Mouse (Mus musculus): Measurements from ENCODE around the gene Vav3. TPM values are rescaled to one million over a fixed set of nuclear protein-coding genes. Genes with fewer than 3 reads are reported as not detected.

Gene Vav3
- polyA plus RNA-seq, 1 experiment from 2014 or later, result 10.3 TPM

DNA sequence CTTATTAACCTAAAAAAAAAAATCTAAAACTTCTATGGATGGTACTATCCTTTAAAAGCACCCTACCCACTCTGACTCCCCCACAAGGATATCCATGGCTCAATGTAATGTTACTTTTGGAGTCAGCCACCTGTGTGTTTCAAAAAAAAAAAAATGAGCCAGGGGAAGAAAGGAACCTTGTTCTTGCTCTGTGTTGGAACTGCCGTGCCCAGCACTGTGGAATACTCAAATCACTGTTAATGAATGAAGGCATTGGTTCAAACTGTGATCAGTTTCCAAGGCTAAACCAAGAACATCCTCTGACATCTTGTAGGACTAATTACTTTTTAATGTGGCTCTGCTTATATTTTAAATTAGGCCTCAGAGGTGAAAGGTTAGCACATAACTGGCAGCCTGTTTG is 282.4 kb downstream of the Vav3 start:
- H3K36me3 ChIP-seq (ENCODE audit: control insufficient read depth, insufficient read depth, low read length), result no peaks in the 10 kb centered on the region
- H3K4me2 ChIP-seq (ENCODE audit: low read length), result no peak overlapping the region
- H3K27me3 ChIP-seq (replicated peaks; ENCODE audit: control insufficient read depth, insufficient read depth, low read length), result no peaks in the 10 kb centered on the region
- no peak overlapping the region for H3K27ac ChIP-seq (ENCODE audit: low read depth, low read length)
- WGBS, result 63% methylated on average over 1 of the region's 1 CpGs
- H3K4me1 ChIP-seq (ENCODE audit: control insufficient read depth, insufficient read depth, low read depth, low read length), result no peaks in the 10 kb centered on the region
- H3K9me3 ChIP-seq (ENCODE audit: control insufficient read depth, low read length), result no peaks in the 10 kb centered on the region
- no peak overlapping the region for H3K4me3 ChIP-seq (ENCODE audit: low read length)
- ATAC-seq, result 0 out of 2 replicates have a peak, but pooled peaks have one; percentile 56
- H3K9ac ChIP-seq (ENCODE audit: low read depth, low read length), result no peak overlapping the region

DNA sequence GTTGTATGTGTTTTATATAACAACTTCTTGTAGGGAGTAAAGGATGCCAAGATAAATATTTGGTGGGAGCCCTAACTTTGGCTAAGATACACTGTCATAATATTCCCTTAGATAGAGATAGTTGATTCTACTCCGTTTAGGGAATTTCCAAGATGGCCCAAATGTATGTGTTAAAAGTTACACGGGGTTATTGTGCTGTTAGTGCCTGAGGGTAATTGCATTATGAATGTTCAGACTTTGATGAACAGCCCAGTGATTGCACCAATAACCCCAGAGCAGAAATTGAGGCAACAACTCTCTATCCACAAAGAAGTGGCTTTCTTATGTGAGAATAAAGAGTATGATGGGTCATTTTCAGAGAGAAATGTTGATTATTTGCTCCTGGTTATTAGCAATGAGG is 283.3 kb downstream of the Vav3 start:
- Histone ChIP-seq H3K9ac (ENCODE audit: low read depth, low read length) (no peak overlapping the region), H3K27me3 (replicated peaks; ENCODE audit: control insufficient read depth, insufficient read depth, low read length) (no peaks in the 10 kb centered on the region)
- no peak for ATAC-seq

DNA sequence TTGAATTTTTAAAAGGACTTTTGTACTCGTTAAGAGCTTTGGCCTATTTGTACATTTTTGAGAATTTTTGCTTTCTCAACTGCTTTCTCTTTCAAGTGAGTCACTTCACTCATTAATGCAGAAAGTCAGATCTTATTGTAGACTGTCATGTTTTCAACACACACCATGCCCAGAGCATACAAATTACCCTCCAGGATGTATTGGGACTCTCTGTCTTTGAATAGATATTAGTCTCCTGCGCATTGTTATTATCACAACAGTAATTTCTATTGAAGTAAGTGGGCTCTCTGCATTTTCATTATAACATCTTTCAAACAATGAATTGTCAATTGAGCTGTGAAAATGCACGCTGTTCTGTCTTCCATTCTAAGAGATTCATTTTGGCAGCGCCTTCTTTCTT is 295.6 kb downstream of the Vav3 start:
- 51% methylated on average over 4 of the region's 4 CpGs for WGBS
- Histone ChIP-seq H3K9me3 (ENCODE audit: control insufficient read depth, low read length) (no peaks in the 10 kb centered on the region), H3K36me3 (ENCODE audit: control insufficient read depth, insufficient read depth, low read length) (no peaks in the 10 kb centered on the region), H3K4me1 (ENCODE audit: control insufficient read depth, insufficient read depth, low read depth, low read length) (no peaks in the 10 kb centered on the region), H3K27me3 (replicated peaks; ENCODE audit: control insufficient read depth, insufficient read depth, low read length) (no peaks in the 10 kb centered on the region), H3K9ac (ENCODE audit: low read depth, low read length) (no peak overlapping the region), H3K4me2 (ENCODE audit: low read length) (no peak overlapping the region), H3K4me3 (ENCODE audit: low read length) (no peak overlapping the region), H3K27ac (ENCODE audit: low read depth, low read length) (no peak overlapping the region)
- no peak for ATAC-seq

More for the DNA sequence above, 283.3 kb downstream of the Vav3 start:
- no peak overlapping the region for H3K4me3 ChIP-seq (ENCODE audit: low read length)
- H3K27ac ChIP-seq (ENCODE audit: low read depth, low read length), result no peak overlapping the region
- H3K36me3 ChIP-seq (ENCODE audit: control insufficient read depth, insufficient read depth, low read length), result no peaks in the 10 kb centered on the region
- H3K4me1 ChIP-seq (ENCODE audit: control insufficient read depth, insufficient read depth, low read depth, low read length), result no peaks in the 10 kb centered on the region
- WGBS, result 77% methylated on average over 2 of the region's 2 CpGs
- H3K9me3 ChIP-seq (ENCODE audit: control insufficient read depth, low read length), result no peaks in the 10 kb centered on the region
- no peak overlapping the region for H3K4me2 ChIP-seq (ENCODE audit: low read length)

DNA sequence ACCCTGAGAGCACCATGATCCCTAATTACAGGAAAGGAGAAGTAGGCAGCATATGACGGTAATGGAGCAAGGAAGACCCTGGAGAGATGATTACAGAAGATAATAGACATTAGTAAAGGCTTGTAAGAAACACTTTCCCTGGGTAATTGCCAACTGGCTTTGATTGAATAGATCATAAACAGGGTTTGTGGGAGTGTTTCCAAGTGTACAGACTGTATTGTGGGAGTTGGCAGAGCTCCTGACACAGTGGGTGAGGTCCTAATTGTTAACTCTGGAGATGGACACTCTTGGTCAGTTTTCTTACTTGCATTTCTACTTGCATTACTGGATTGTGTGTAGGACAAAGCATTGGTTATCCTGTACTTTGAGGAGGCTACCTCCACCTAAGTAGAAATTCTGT is 298.9 kb downstream of the Vav3 start:
- no peaks in the 10 kb centered on the region for H3K27me3 ChIP-seq (replicated peaks; ENCODE audit: control insufficient read depth, insufficient read depth, low read length)
- H3K4me2 ChIP-seq (ENCODE audit: low read length), result no peak overlapping the region
- peak; percentile 45; the same call in 1 of the 2 replicates for ATAC-seq
- no peak overlapping the region for H3K9ac ChIP-seq (ENCODE audit: low read depth, low read length)
- no peaks in the 10 kb centered on the region for H3K36me3 ChIP-seq (ENCODE audit: control insufficient read depth, insufficient read depth, low read length)
- H3K27ac ChIP-seq (ENCODE audit: low read depth, low read length), result no peak overlapping the region
- no peak overlapping the region for H3K4me3 ChIP-seq (ENCODE audit: low read length)
- H3K4me1 ChIP-seq (ENCODE audit: control insufficient read depth, insufficient read depth, low read depth, low read length), result no peaks in the 10 kb centered on the region
- WGBS, result 28% methylated on average over 1 of the region's 1 CpGs
- H3K9me3 ChIP-seq (ENCODE audit: control insufficient read depth, low read length), result no peaks in the 10 kb centered on the region

DNA sequence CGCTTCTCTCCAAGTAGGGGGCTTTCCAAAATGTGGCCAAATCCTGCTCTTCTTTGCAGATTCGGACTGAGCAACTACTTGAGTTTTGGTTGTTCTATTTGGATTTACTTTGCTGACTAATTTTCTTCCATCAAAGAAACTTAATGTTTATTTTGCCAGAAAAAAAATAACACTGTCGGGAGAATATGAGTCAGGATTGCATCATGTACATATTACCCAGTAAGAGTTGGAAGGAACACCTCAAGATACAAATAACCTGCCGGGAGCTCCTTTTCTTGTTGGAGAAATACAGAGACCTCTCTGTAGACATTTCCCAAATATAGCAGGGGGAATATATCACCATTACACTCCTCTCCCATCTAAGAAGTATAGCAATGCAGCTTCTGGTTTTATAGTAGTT is 300.3 kb downstream of the Vav3 start:
- Histone ChIP-seq H3K9me3 (ENCODE audit: control insufficient read depth, low read length) (no peaks in the 10 kb centered on the region), H3K9ac (ENCODE audit: low read depth, low read length) (no peak overlapping the region), H3K4me1 (ENCODE audit: control insufficient read depth, insufficient read depth, low read depth, low read length) (no peaks in the 10 kb centered on the region), H3K27me3 (replicated peaks; ENCODE audit: control insufficient read depth, insufficient read depth, low read length) (no peaks in the 10 kb centered on the region), H3K4me3 (ENCODE audit: low read length) (no peak overlapping the region), H3K4me2 (ENCODE audit: low read length) (no peak overlapping the region), H3K27ac (ENCODE audit: low read depth, low read length) (no peak overlapping the region), H3K36me3 (ENCODE audit: control insufficient read depth, insufficient read depth, low read length) (no peaks in the 10 kb centered on the region)
- WGBS, result 85% methylated on average over 4 of the region's 4 CpGs
- ATAC-seq, result no peak

DNA sequence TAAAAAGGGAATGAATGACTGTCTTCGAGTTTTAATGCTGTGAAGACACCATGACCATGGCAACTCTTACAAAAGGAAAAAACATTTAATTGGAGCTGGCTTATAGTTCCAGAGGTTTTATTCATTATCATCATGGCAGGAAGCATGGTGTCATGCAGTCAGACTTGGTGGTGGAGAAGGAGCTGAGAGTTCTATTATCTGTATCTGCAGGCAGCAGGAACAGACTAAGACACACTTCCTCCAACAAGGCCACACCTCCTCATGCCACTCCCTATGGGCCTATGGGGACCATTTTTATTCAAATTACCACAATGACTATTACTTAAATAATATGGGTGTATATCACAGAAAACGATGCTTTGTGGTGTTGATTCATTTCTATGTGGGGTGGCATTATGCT is 307.8 kb downstream of the Vav3 start:
- Histone ChIP-seq H3K4me3 (ENCODE audit: low read length) (no peak overlapping the region), H3K4me2 (ENCODE audit: low read length) (no peak overlapping the region), H3K27me3 (replicated peaks; ENCODE audit: control insufficient read depth, insufficient read depth, low read length) (no peaks in the 10 kb centered on the region), H3K27ac (ENCODE audit: low read depth, low read length) (no peak overlapping the region), H3K36me3 (ENCODE audit: control insufficient read depth, insufficient read depth, low read length) (no peaks in the 10 kb centered on the region), H3K9me3 (ENCODE audit: control insufficient read depth, low read length) (no peaks in the 10 kb centered on the region), H3K4me1 (ENCODE audit: control insufficient read depth, insufficient read depth, low read depth, low read length) (no peaks in the 10 kb centered on the region), H3K9ac (ENCODE audit: low read depth, low read length) (no peak overlapping the region)
- WGBS, result 87% methylated on average over 2 of the region's 2 CpGs
- no peak for ATAC-seq

DNA sequence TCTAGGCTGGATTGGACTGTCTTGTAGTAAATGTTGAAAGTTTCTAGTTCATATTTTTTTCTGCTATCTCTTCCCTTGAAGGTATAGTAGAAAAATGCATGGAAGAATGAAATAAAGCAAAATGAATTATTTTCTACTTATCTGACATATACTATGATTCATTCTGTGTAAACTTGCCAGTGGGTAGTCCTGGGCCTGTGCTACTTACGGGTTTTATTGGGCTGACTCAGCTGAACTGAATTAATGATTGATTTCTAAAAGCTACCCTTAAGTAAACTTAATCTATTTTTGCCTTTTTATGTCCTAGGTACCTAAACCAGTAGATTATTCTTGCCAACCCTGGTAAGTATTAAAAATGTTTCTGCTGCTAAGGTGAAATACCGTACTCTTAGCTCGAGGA is 311.0 kb downstream of the Vav3 start:
- no peaks in the 10 kb centered on the region for H3K27me3 ChIP-seq (replicated peaks; ENCODE audit: control insufficient read depth, insufficient read depth, low read length)
- ATAC-seq, result no peak
- no peak overlapping the region for H3K27ac ChIP-seq (ENCODE audit: low read depth, low read length)
- no peak overlapping the region for H3K4me2 ChIP-seq (ENCODE audit: low read length)
- no peaks in the 10 kb centered on the region for H3K9me3 ChIP-seq (ENCODE audit: control insufficient read depth, low read length)
- WGBS, result 91% methylated on average over 3 of the region's 3 CpGs
- H3K9ac ChIP-seq (ENCODE audit: low read depth, low read length), result no peak overlapping the region
- no peaks in the 10 kb centered on the region for H3K4me1 ChIP-seq (ENCODE audit: control insufficient read depth, insufficient read depth, low read depth, low read length)
- no peak overlapping the region for H3K4me3 ChIP-seq (ENCODE audit: low read length)
- H3K36me3 ChIP-seq (ENCODE audit: control insufficient read depth, insufficient read depth, low read length), result no peaks in the 10 kb centered on the region

DNA sequence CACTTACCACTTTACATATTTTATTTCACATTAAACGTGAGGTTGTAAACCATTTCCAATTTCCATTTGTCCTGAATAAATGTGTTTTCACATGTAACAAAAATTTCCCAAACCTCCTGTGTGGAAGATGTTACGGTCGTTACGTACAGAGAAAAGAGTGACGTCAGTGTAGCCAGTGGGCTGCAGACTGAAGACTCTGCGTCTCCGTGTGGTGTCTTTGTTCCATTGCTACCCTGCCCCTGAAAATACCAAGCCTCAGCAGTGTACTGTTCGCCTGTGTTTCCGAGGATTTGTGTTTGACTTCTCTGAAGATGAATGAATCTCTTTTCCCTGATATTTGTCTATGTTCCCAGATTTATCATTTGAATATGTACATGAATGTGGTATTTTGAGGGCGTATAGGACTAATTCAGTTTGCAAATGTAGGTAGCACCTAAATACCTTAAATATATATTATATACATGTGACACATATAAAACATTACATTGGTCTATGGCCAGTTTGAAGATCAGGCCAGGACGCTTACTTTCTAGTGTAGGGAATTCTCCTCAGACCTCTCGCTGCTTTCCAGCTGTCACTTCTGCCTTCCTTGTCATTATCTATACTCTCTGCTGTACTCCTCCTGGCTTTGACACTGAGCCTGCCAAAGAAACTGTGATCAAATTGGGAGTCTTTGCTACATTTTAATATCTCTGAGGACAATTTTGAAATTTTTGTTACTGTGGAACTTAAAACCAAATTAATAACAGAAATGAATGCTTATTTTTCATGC is 312.6 kb downstream of the Vav3 start:
- no peak overlapping the region for H3K27ac ChIP-seq (ENCODE audit: low read depth, low read length)
- peak; percentile 64; the same call in 1 of the 2 replicates for ATAC-seq
- H3K9me3 ChIP-seq (ENCODE audit: control insufficient read depth, low read length), result no peaks in the 10 kb centered on the region

DNA sequence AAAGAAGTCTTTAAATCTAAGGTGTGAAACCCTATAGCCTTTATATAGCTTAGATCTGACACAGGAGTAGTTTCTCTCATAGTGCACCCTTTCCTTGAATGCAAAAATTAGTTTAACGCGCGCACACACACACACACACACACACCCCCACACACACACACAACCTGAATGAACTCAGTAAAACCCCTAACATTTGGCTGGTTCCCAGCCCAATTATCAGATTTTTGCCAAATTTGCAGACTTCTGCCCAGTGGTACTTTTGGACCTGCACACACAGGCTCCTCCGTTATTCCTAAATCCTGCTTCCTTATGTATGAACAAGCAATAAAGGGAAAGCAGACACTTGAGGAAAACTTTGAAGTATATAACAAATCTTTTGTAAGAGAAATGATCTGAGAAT is 313.9 kb downstream of the Vav3 start:
- ATAC-seq, result no peak
- no peaks in the 10 kb centered on the region for H3K36me3 ChIP-seq (ENCODE audit: control insufficient read depth, insufficient read depth, low read length)
- 90% methylated on average over 4 of the region's 4 CpGs for WGBS
- no peaks in the 10 kb centered on the region for H3K4me1 ChIP-seq (ENCODE audit: control insufficient read depth, insufficient read depth, low read depth, low read length)
- H3K9ac ChIP-seq (ENCODE audit: low read depth, low read length), result no peak overlapping the region
- no peaks in the 10 kb centered on the region for H3K9me3 ChIP-seq (ENCODE audit: control insufficient read depth, low read length)
- H3K27ac ChIP-seq (ENCODE audit: low read depth, low read length), result no peak overlapping the region
- H3K27me3 ChIP-seq (replicated peaks; ENCODE audit: control insufficient read depth, insufficient read depth, low read length), result no peaks in the 10 kb centered on the region
- H3K4me2 ChIP-seq (ENCODE audit: low read length), result no peak overlapping the region
- H3K4me3 ChIP-seq (ENCODE audit: low read length), result no peak overlapping the region

More for the DNA sequence above, 312.6 kb downstream of the Vav3 start:
- no peak overlapping the region for H3K4me3 ChIP-seq (ENCODE audit: low read length)
- WGBS, result 43% methylated on average over 12 of the region's 12 CpGs
- no peaks in the 10 kb centered on the region for H3K4me1 ChIP-seq (ENCODE audit: control insufficient read depth, insufficient read depth, low read depth, low read length)
- no peaks in the 10 kb centered on the region for H3K36me3 ChIP-seq (ENCODE audit: control insufficient read depth, insufficient read depth, low read length)
- no peaks in the 10 kb centered on the region for H3K27me3 ChIP-seq (replicated peaks; ENCODE audit: control insufficient read depth, insufficient read depth, low read length)
- H3K4me2 ChIP-seq (ENCODE audit: low read length), result no peak overlapping the region
- H3K9ac ChIP-seq (ENCODE audit: low read depth, low read length), result no peak overlapping the region
